ENCODE assay signal across 14 mouse cellular contexts in the genomic region with DNA sequence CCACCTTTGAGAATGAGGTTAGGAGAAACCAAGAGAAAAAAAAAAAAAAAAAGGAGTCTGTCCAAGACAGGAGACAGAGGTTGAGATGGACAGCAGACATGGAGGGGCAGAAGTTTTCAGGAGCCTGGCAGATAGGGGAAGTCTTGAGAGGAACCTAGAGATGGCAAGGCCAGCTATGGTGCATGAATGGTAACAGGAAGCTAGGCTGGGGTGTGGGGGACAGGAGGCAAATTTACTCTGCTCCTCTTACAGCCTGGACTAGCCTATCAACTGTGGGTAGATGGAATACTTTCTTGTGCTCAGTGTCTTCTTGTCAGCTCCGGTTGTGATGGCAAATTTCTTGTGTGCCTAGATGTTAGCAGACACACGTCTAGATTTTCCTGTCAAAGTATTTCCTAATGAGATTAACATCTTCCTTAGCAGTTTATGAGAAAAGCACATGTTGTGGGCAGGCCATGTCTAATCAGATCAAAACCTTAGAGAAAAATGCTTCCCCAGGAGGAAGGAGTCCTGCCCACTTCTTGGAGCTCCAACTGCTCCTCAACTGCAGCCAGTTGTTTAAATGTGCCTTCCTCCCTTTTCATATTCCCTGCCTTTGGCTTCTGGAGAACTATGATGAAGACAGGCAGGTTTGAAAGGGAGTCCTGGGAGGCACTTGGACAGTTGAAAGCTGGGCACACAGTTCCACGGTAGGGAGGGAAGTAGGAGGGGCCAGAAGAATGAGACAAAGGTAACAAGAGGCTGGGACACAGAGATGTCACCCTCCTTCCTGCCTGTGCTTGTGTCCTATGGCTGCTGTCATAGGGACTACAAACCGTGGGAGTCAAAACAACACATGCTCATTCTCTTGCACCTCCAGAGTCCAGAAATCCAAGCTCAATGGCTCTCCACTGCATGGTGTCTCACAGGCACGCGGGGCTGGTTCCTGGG. TPM values are rescaled to one million over a fixed set of nuclear protein-coding genes. Genes with fewer than 3 reads are reported as not detected.
DNase-seq lines count a peak whose midpoint lies in the region; ATAC-seq and TF ChIP-seq lines count a peak whose summit lies in the region.
"Had no signal": no experiment of that assay in that cellular context is flagged by ENCODE, and none has a peak within 500 bp of the region (broad histone marks: within the 10 kb centered on the region; RNA-seq: fewer than 3 reads in every experiment).

No protein-coding gene starts in this region.

- H3K27me3 ChIP-seq in heart, embryonic 15.5 days: no peaks in the 10 kb centered on the region
- H3K27me3 ChIP-seq in heart, embryonic 12.5 days (replicated peaks): no peaks in the 10 kb centered on the region
- no peaks in the 10 kb centered on the region for H3K27me3 ChIP-seq in thymus, adult 2 months (ENCODE audit: control insufficient read depth, insufficient read depth, low read length)
- no peaks in the 10 kb centered on the region for H3K27me3 ChIP-seq in liver, postnatal 0 days (ENCODE audit: insufficient read depth, low read length)
- H3K27me3 ChIP-seq in midbrain, embryonic 15.5 days (replicated peaks): no peaks in the 10 kb centered on the region
- no peaks in the 10 kb centered on the region for H3K27me3 ChIP-seq in hindbrain, postnatal 0 days (ENCODE audit: insufficient read depth, low read length)
- H3K27me3 ChIP-seq: limb, embryonic 12.5 days had no signal

- DNase-seq in thymus, postnatal 4 days: peak; percentile 20
- no peak for DNase-seq in thymus, adult 2 months
- no peak for DNase-seq in liver, postnatal 0 days
- no peak for DNase-seq in hindbrain, postnatal 0 days (ENCODE audit: low spot score)
- DNase-seq: adrenal gland, postnatal 36 days; cerebellum, adult 8-10 months had no signal

- WGBS in heart, embryonic 15.5 days: 63% methylated on average over 6 of the region's 6 CpGs
- WGBS in heart, embryonic 12.5 days: 68% methylated on average over 6 of the region's 6 CpGs
- 46% methylated on average over 6 of the region's 6 CpGs for WGBS in thymus, adult 2 months
- WGBS in liver, postnatal 0 days (ENCODE audit: insufficient replicate concordance): 40% methylated on average over 6 of the region's 6 CpGs
- 70% methylated on average over 6 of the region's 6 CpGs for whole genome bisulfite sequencing in midbrain, embryonic 15.5 days
- 66% methylated on average over 6 of the region's 6 CpGs for WGBS in hindbrain, postnatal 0 days

- no peak overlapping the region for H3K4me2 ChIP-seq in heart, embryonic 15.5 days
- H3K4me2 ChIP-seq in heart, embryonic 12.5 days: no peak overlapping the region
- no peak overlapping the region for H3K4me2 ChIP-seq in liver, postnatal 0 days (ENCODE audit: low read depth, low read length)
- no peak overlapping the region for H3K4me2 ChIP-seq in midbrain, embryonic 15.5 days
- no peak overlapping the region for H3K4me2 ChIP-seq in hindbrain, postnatal 0 days (ENCODE audit: low read depth, low read length)
- H3K4me2 ChIP-seq: limb, embryonic 12.5 days had no signal

- no peaks in the 10 kb centered on the region for H3K36me3 ChIP-seq in heart, embryonic 15.5 days
- no peaks in the 10 kb centered on the region for H3K36me3 ChIP-seq in heart, embryonic 12.5 days
- no peaks in the 10 kb centered on the region for H3K36me3 ChIP-seq in thymus, adult 2 months (ENCODE audit: control insufficient read depth, insufficient read depth, low read length)
- no peaks in the 10 kb centered on the region for H3K36me3 ChIP-seq in liver, postnatal 0 days (replicated peaks; ENCODE audit: insufficient read depth, low read length)
- no peaks in the 10 kb centered on the region for H3K36me3 ChIP-seq in midbrain, embryonic 15.5 days (replicated peaks)
- no peaks in the 10 kb centered on the region for H3K36me3 ChIP-seq in hindbrain, postnatal 0 days (ENCODE audit: insufficient read depth, low read length)
- H3K36me3 ChIP-seq: limb, embryonic 12.5 days had no signal

- no peak overlapping the region for H3K4me3 ChIP-seq in heart, embryonic 15.5 days
- H3K4me3 ChIP-seq in heart, embryonic 12.5 days: no peak overlapping the region
- H3K4me3 ChIP-seq in thymus, adult 2 months (ENCODE audit: control insufficient read depth, insufficient read depth, low read length): no peak overlapping the region
- H3K4me3 ChIP-seq in liver, postnatal 0 days (ENCODE audit: low read depth, low read length): no peak overlapping the region
- no peak overlapping the region for H3K4me3 ChIP-seq in midbrain, embryonic 15.5 days
- H3K4me3 ChIP-seq in hindbrain, postnatal 0 days (ENCODE audit: low read length): no peak overlapping the region
- H3K4me3 ChIP-seq: limb, embryonic 12.5 days had no signal

- TF ChIP-seq CTCF in thymus, adult 2 months (IDR thresholded peaks at IDR 0.05; ENCODE audit: borderline replicate concordance, control insufficient read depth, extremely low read depth, insufficient read depth, low read length, poor library complexity): no peak
- TF ChIP-seq CTCF in liver, postnatal 0 days (IDR thresholded peaks at IDR 0.05; ENCODE audit: low read depth): no peak
- no peak for TF ChIP-seq CTCF in hindbrain, postnatal 0 days (IDR thresholded peaks at IDR 0.05; ENCODE audit: low read depth)

- H3K4me1 ChIP-seq in heart, embryonic 15.5 days (replicated peaks): 0 out of 2 replicates have a peak, but pooled peaks cover 3% of the 10 kb centered on the region
- 0 out of 2 replicates have a peak, but pooled peaks cover 5% of the 10 kb centered on the region for H3K4me1 ChIP-seq in heart, embryonic 12.5 days (replicated peaks)
- H3K4me1 ChIP-seq in thymus, adult 2 months (replicated peaks; ENCODE audit: control insufficient read depth, insufficient read depth, low read length): peaks cover 18% of the 10 kb centered on the region
- H3K4me1 ChIP-seq in liver, postnatal 0 days (ENCODE audit: insufficient read depth): peaks cover 56% of the 10 kb centered on the region
- H3K4me1 ChIP-seq in midbrain, embryonic 15.5 days: no peaks in the 10 kb centered on the region
- H3K4me1 ChIP-seq in hindbrain, postnatal 0 days (ENCODE audit: insufficient read depth, low read length): no peaks in the 10 kb centered on the region
- H3K4me1 ChIP-seq: limb, embryonic 12.5 days had no signal

- peak overlapping the region; percentile 45 for H3K27ac ChIP-seq in heart, embryonic 15.5 days
- no peak overlapping the region for H3K27ac ChIP-seq in heart, embryonic 12.5 days (ENCODE audit: poor library complexity, severe bottlenecking)
- H3K27ac ChIP-seq in thymus, adult 2 months (ENCODE audit: control insufficient read depth, insufficient read depth, low read length): no peak overlapping the region
- peak overlapping the region; percentile 84 for H3K27ac ChIP-seq in liver, postnatal 0 days (ENCODE audit: low read depth)
- H3K27ac ChIP-seq in midbrain, embryonic 15.5 days: no peak overlapping the region
- H3K27ac ChIP-seq in hindbrain, postnatal 0 days: no peak overlapping the region
- H3K27ac ChIP-seq: limb, embryonic 12.5 days had no signal

- H3K9ac ChIP-seq in heart, embryonic 15.5 days: no peak overlapping the region
- H3K9ac ChIP-seq in heart, embryonic 12.5 days: no peak overlapping the region
- H3K9ac ChIP-seq in liver, postnatal 0 days (replicated peaks): no peak overlapping the region
- no peak overlapping the region for H3K9ac ChIP-seq in midbrain, embryonic 15.5 days
- H3K9ac ChIP-seq in hindbrain, postnatal 0 days (replicated peaks; ENCODE audit: low read length): no peak overlapping the region
- H3K9ac ChIP-seq: limb, embryonic 12.5 days had no signal

- no peak for TF ChIP-seq POLR2A in thymus, adult 2 months (IDR thresholded peaks at IDR 0.05; ENCODE audit: control insufficient read depth, extremely low read depth, insufficient read depth, low read length, poor library complexity)

- no peak for ATAC-seq in heart, embryonic 15.5 days (replicated peaks; ENCODE audit: insufficient number of reproducible peaks, insufficient read depth, low FRiP score, low read depth)
- ATAC-seq in heart, embryonic 12.5 days (ENCODE audit: insufficient number of reproducible peaks, low FRiP score): no peak
- no peak for ATAC-seq in liver, postnatal 0 days
- no peak for ATAC-seq in erythroblast, adult 5-6 weeks (replicated peaks; ENCODE audit: low FRiP score, poor library complexity, severe bottlenecking)
- no peak for ATAC-seq in midbrain, embryonic 15.5 days (replicated peaks)
- no peak for ATAC-seq in hindbrain, postnatal 0 days

- TF ChIP-seq EP300 in liver, postnatal 0 days (IDR thresholded peaks at IDR 0.05; ENCODE audit: low read depth): no peak

- H3K9me3 ChIP-seq in heart, embryonic 15.5 days (replicated peaks): no peaks in the 10 kb centered on the region
- no peaks in the 10 kb centered on the region for H3K9me3 ChIP-seq in heart, embryonic 12.5 days (replicated peaks)
- no peaks in the 10 kb centered on the region for H3K9me3 ChIP-seq in liver, postnatal 0 days (ENCODE audit: low read length)
- no peaks in the 10 kb centered on the region for H3K9me3 ChIP-seq in midbrain, embryonic 15.5 days
- no peaks in the 10 kb centered on the region for H3K9me3 ChIP-seq in hindbrain, postnatal 0 days (ENCODE audit: low read length)
- H3K9me3 ChIP-seq: limb, embryonic 12.5 days had no signal

RNA-seq across cellular contexts. Expression of gene Ctsd, which starts 6.7 kb away (rescaled TPM):
- polyA plus RNA-seq in heart, embryonic 15.5 days (2015; fragmentation: Nextera tagmentation; extraction: Ambion mirVana): 389 and 487 TPM in 2 replicates
- 431 and 436 TPM in 2 replicates for polyA plus RNA-seq in heart, embryonic 12.5 days (2016; fragmentation: Nextera tagmentation; extraction: Ambion mirVana)
- 762 and 992 TPM in 2 replicates for polyA plus RNA-seq in thymus, adult 2 months (2012; rRNA removed)
- polyA plus RNA-seq in liver, postnatal 0 days (2015; fragmentation: Nextera tagmentation; extraction: Ambion mirVana): 311 and 324 TPM in 2 replicates
- 138 and 155 TPM in 2 replicates for total RNA-seq in erythroblast, adult 5-6 weeks (2015; ENCODE audit: low replicate concordance)
- 126 and 150 TPM in 2 replicates for total RNA-seq in erythroblast, adult 5-6 weeks (2017; ENCODE audit: low replicate concordance)
- polyA plus RNA-seq in midbrain, embryonic 15.5 days (2015; fragmentation: Nextera tagmentation; extraction: Ambion mirVana): 254 and 288 TPM in 2 replicates
- 638 and 755 TPM in 2 replicates for total RNA-seq in hindbrain, postnatal 0 days (2014; rRNA removed)
- 400 and 402 TPM in 2 replicates for polyA plus RNA-seq in hindbrain, postnatal 0 days (2015; fragmentation: Nextera tagmentation; extraction: Ambion mirVana)

RNA-seq across cellular contexts. Expression of gene Gm49369, which starts 12.1 kb away (rescaled TPM):
- 1.2 TPM in 1 of 2 replicates, not detected in the other for polyA plus RNA-seq in heart, embryonic 15.5 days (2015; fragmentation: Nextera tagmentation; extraction: Ambion mirVana)
- 3.0 TPM in 1 of 2 replicates, not detected in the other for polyA plus RNA-seq in heart, embryonic 12.5 days (2016; fragmentation: Nextera tagmentation; extraction: Ambion mirVana)
- polyA plus RNA-seq in thymus, adult 2 months (2012; rRNA removed): 0.23 and 0.31 TPM in 2 replicates
- polyA plus RNA-seq in liver, postnatal 0 days (2015; fragmentation: Nextera tagmentation; extraction: Ambion mirVana): not detected in 2 replicates
- not detected in 2 replicates for total RNA-seq in erythroblast, adult 5-6 weeks (2015; ENCODE audit: low replicate concordance)
- total RNA-seq in erythroblast, adult 5-6 weeks (2017; ENCODE audit: low replicate concordance): 121 and 215 TPM in 2 replicates
- 1.4 and 4.4 TPM in 2 replicates for polyA plus RNA-seq in midbrain, embryonic 15.5 days (2015; fragmentation: Nextera tagmentation; extraction: Ambion mirVana)
- 1.0 TPM in 1 of 2 replicates, not detected in the other for total RNA-seq in hindbrain, postnatal 0 days (2014; rRNA removed)
- 2.1 and 2.9 TPM in 2 replicates for polyA plus RNA-seq in hindbrain, postnatal 0 days (2015; fragmentation: Nextera tagmentation; extraction: Ambion mirVana)
- total RNA-seq: megakaryocyte-erythroid progenitor cell, adult 5-6 weeks had no signal
- polyA plus RNA-seq: neural tube, embryonic 11.5 days had no signal

RNA-seq across cellular contexts. Expression of gene Ifitm10, which starts 21.0 kb away (rescaled TPM):
- 4.7 and 5.5 TPM in 2 replicates for polyA plus RNA-seq in heart, embryonic 15.5 days (2015; fragmentation: Nextera tagmentation; extraction: Ambion mirVana)
- polyA plus RNA-seq in heart, embryonic 12.5 days (2016; fragmentation: Nextera tagmentation; extraction: Ambion mirVana): 5.4 and 7.4 TPM in 2 replicates
- polyA plus RNA-seq in thymus, adult 2 months (2012; rRNA removed): 10.8 and 14.8 TPM in 2 replicates
- 2.1 and 2.2 TPM in 2 replicates for polyA plus RNA-seq in liver, postnatal 0 days (2015; fragmentation: Nextera tagmentation; extraction: Ambion mirVana)
- total RNA-seq in erythroblast, adult 5-6 weeks (2015; ENCODE audit: low replicate concordance): 1.0 and 1.2 TPM in 2 replicates
- total RNA-seq in erythroblast, adult 5-6 weeks (2017; ENCODE audit: low replicate concordance): 0.42 TPM in 1 of 2 replicates, not detected in the other
- 9.5 and 10.1 TPM in 2 replicates for polyA plus RNA-seq in midbrain, embryonic 15.5 days (2015; fragmentation: Nextera tagmentation; extraction: Ambion mirVana)
- 22.7 and 25.4 TPM in 2 replicates for total RNA-seq in hindbrain, postnatal 0 days (2014; rRNA removed)
- polyA plus RNA-seq in hindbrain, postnatal 0 days (2015; fragmentation: Nextera tagmentation; extraction: Ambion mirVana): 17.2 and 19.9 TPM in 2 replicates
- total RNA-seq: megakaryocyte-erythroid progenitor cell, adult 5-6 weeks had no signal
- polyA plus RNA-seq: neural tube, embryonic 11.5 days had no signal

RNA-seq across cellular contexts. Expression of gene Syt8, which starts 40.1 kb away (rescaled TPM):
- polyA plus RNA-seq in heart, embryonic 15.5 days (2015; fragmentation: Nextera tagmentation; extraction: Ambion mirVana): 0.48 and 1.7 TPM in 2 replicates
- polyA plus RNA-seq in heart, embryonic 12.5 days (2016; fragmentation: Nextera tagmentation; extraction: Ambion mirVana): 0.28 and 0.57 TPM in 2 replicates
- polyA plus RNA-seq in thymus, adult 2 months (2012; rRNA removed): 2.2 and 5.2 TPM in 2 replicates
- not detected in 2 replicates for polyA plus RNA-seq in liver, postnatal 0 days (2015; fragmentation: Nextera tagmentation; extraction: Ambion mirVana)
- not detected in 2 replicates for total RNA-seq in erythroblast, adult 5-6 weeks (2015; ENCODE audit: low replicate concordance)
- total RNA-seq in erythroblast, adult 5-6 weeks (2017; ENCODE audit: low replicate concordance): not detected in 2 replicates
- not detected in 2 replicates for polyA plus RNA-seq in midbrain, embryonic 15.5 days (2015; fragmentation: Nextera tagmentation; extraction: Ambion mirVana)
- total RNA-seq in hindbrain, postnatal 0 days (2014; rRNA removed): not detected in 2 replicates
- 0.15 TPM in 1 of 2 replicates, not detected in the other for polyA plus RNA-seq in hindbrain, postnatal 0 days (2015; fragmentation: Nextera tagmentation; extraction: Ambion mirVana)
- total RNA-seq: adrenal gland, postnatal 36 days; layer of hippocampus, adult 18-20 months; megakaryocyte-erythroid progenitor cell, adult 5-6 weeks had no signal
- polyA plus RNA-seq: neural tube, embryonic 11.5 days had no signal

RNA-seq across cellular contexts. Expression of gene Tnni2, which starts 47.1 kb away (rescaled TPM):
- 16.8 and 16.9 TPM in 2 replicates for polyA plus RNA-seq in heart, embryonic 15.5 days (2015; fragmentation: Nextera tagmentation; extraction: Ambion mirVana)
- polyA plus RNA-seq in heart, embryonic 12.5 days (2016; fragmentation: Nextera tagmentation; extraction: Ambion mirVana): 50.6 and 53.5 TPM in 2 replicates
- 3.2 and 4.3 TPM in 2 replicates for polyA plus RNA-seq in thymus, adult 2 months (2012; rRNA removed)
- 6.9 and 72.7 TPM in 2 replicates for polyA plus RNA-seq in liver, postnatal 0 days (2015; fragmentation: Nextera tagmentation; extraction: Ambion mirVana)
- 19.6 TPM in 1 of 2 replicates, not detected in the other for total RNA-seq in erythroblast, adult 5-6 weeks (2015; ENCODE audit: low replicate concordance)
- total RNA-seq in erythroblast, adult 5-6 weeks (2017; ENCODE audit: low replicate concordance): 2.0 and 6.4 TPM in 2 replicates
- 0.25 and 0.74 TPM in 2 replicates for polyA plus RNA-seq in midbrain, embryonic 15.5 days (2015; fragmentation: Nextera tagmentation; extraction: Ambion mirVana)
- 1.3 and 8.5 TPM in 2 replicates for total RNA-seq in hindbrain, postnatal 0 days (2014; rRNA removed)
- 0.63 TPM in 2 replicates for polyA plus RNA-seq in hindbrain, postnatal 0 days (2015; fragmentation: Nextera tagmentation; extraction: Ambion mirVana)

Comparison
In these comparisons a context has a peak if more than half of its experiments do, and no peak if none do; other contexts are left out.
1. H3K27ac ChIP-seq: peak in heart, embryonic 15.5 days (single experiment) and liver, postnatal 0 days (single experiment); none in heart, embryonic 12.5 days (single experiment), thymus, adult 2 months (single experiment), midbrain, embryonic 15.5 days (single experiment) and hindbrain, postnatal 0 days (single experiment).